Comparison of ENCODE assay signal across 18 mouse cellular contexts in genomic region chr9:49959987-49960386, GRCm38 (mm10).
DNase-seq lines count a peak whose midpoint lies in the region; ATAC-seq lines count a peak whose summit lies in the region.
"Had no signal": no experiment of that assay in that cellular context is flagged by ENCODE, and none has a peak within 500 bp of the region (broad histone marks: within the 10 kb centered on the region; RNA-seq: fewer than 3 reads in every experiment).

No protein-coding gene starts in this region.

- no peaks in the 10 kb centered on the region for H3K9me3 ChIP-seq in heart, embryonic 13.5 days
- H3K9me3 ChIP-seq in kidney, embryonic 16.5 days (ENCODE audit: low read length) = no peaks in the 10 kb centered on the region
- H3K9me3 ChIP-seq in embryonic facial prominence, embryonic 11.5 days (replicated peaks; ENCODE audit: control insufficient read depth, low read length) = no peaks in the 10 kb centered on the region
- no peaks in the 10 kb centered on the region for H3K9me3 ChIP-seq in midbrain, embryonic 15.5 days
- H3K9me3 ChIP-seq: forebrain, embryonic 10.5 days had no signal

- H3K4me3 ChIP-seq in heart, embryonic 13.5 days = no peak overlapping the region
- H3K4me3 ChIP-seq in kidney, embryonic 16.5 days (ENCODE audit: low read length) = no peak overlapping the region
- no peak overlapping the region for H3K4me3 ChIP-seq in embryonic facial prominence, embryonic 11.5 days (ENCODE audit: low read depth, low read length)
- H3K4me3 ChIP-seq in midbrain, embryonic 15.5 days = no peak overlapping the region
- H3K4me3 ChIP-seq: forebrain, embryonic 10.5 days had no signal

- WGBS in heart, embryonic 13.5 days = 34% methylated on average over 10 of the region's 10 CpGs
- WGBS in kidney, embryonic 16.5 days = 42% methylated on average over 10 of the region's 10 CpGs
- 69% methylated on average over 10 of the region's 10 CpGs for WGBS in embryonic facial prominence, embryonic 11.5 days
- WGBS in midbrain, embryonic 15.5 days = 43% methylated on average over 10 of the region's 10 CpGs

- ATAC-seq in heart, embryonic 13.5 days (ENCODE audit: extremely low read depth, insufficient number of reproducible peaks, low FRiP score, low TSS enrichment) = no peak; the same call in 1 of the 2 replicates
- ATAC-seq in kidney, embryonic 16.5 days (ENCODE audit: low FRiP score, low TSS enrichment) = peak; percentile 47; the same call in 1 of the 2 replicates
- no peak for ATAC-seq in embryonic facial prominence, embryonic 11.5 days (replicated peaks; ENCODE audit: insufficient number of reproducible peaks, low FRiP score, low TSS enrichment, low read depth)
- ATAC-seq in midbrain, embryonic 15.5 days (replicated peaks) = peak; percentile 70; the same call in 1 of the 2 replicates
- ATAC-seq: Patski had no signal

- no peak for DNase-seq in heart, adult 8-10 months (ENCODE audit: low spot score)
- no peak for DNase-seq in kidney, postnatal 36 days
- peak; percentile 31 for DNase-seq in embryonic facial prominence, embryonic 11.5 days (ENCODE audit: low spot score)
- no peak for DNase-seq in spleen, adult 18-20 months
- no peak for DNase-seq in urinary bladder, adult 2 months (ENCODE audit: low spot score)
- DNase-seq: B cell, adult 2 months; cerebellum, postnatal 14 days; gastrocnemius, postnatal 25 days; kidney, adult 11 months; lung, adult 18-20 months; lung, postnatal 4 days; retina, postnatal 1 day; thymus, postnatal 4 days had no signal

- H3K36me3 ChIP-seq in heart, embryonic 13.5 days = no peaks in the 10 kb centered on the region
- no peaks in the 10 kb centered on the region for H3K36me3 ChIP-seq in kidney, embryonic 16.5 days (ENCODE audit: insufficient read depth, low read length)
- no peaks in the 10 kb centered on the region for H3K36me3 ChIP-seq in embryonic facial prominence, embryonic 11.5 days (replicated peaks; ENCODE audit: control insufficient read depth, insufficient read depth, low read depth, low read length)
- H3K36me3 ChIP-seq in midbrain, embryonic 15.5 days (replicated peaks) = no peaks in the 10 kb centered on the region
- H3K36me3 ChIP-seq: forebrain, embryonic 10.5 days had no signal

- no peak overlapping the region for H3K4me2 ChIP-seq in heart, embryonic 13.5 days
- no peak overlapping the region for H3K4me2 ChIP-seq in kidney, embryonic 16.5 days (replicated peaks; ENCODE audit: low read depth, low read length)
- H3K4me2 ChIP-seq in embryonic facial prominence, embryonic 11.5 days (ENCODE audit: low read depth, low read length) = no peak overlapping the region
- H3K4me2 ChIP-seq in midbrain, embryonic 15.5 days = no peak overlapping the region

- no peaks in the 10 kb centered on the region for H3K27me3 ChIP-seq in heart, embryonic 13.5 days (replicated peaks)
- H3K27me3 ChIP-seq in kidney, embryonic 16.5 days (ENCODE audit: insufficient read depth, low read length) = no peaks in the 10 kb centered on the region
- H3K27me3 ChIP-seq in embryonic facial prominence, embryonic 11.5 days (ENCODE audit: control insufficient read depth, insufficient read depth, low read length) = no peaks in the 10 kb centered on the region
- no peaks in the 10 kb centered on the region for H3K27me3 ChIP-seq in midbrain, embryonic 15.5 days (replicated peaks)
- H3K27me3 ChIP-seq: Patski had no signal

- peak overlapping the region; percentile 33 for H3K27ac ChIP-seq in heart, embryonic 13.5 days (replicated peaks)
- no peak overlapping the region for H3K27ac ChIP-seq in kidney, embryonic 16.5 days (ENCODE audit: low read length)
- no peak overlapping the region for H3K27ac ChIP-seq in embryonic facial prominence, embryonic 11.5 days (replicated peaks; ENCODE audit: low read depth, low read length)
- peak overlapping the region; percentile 42 for H3K27ac ChIP-seq in midbrain, embryonic 15.5 days
- H3K27ac ChIP-seq: forebrain, embryonic 10.5 days had no signal

- H3K4me1 ChIP-seq in heart, embryonic 13.5 days = peaks cover 50% of the 10 kb centered on the region
- H3K4me1 ChIP-seq in kidney, embryonic 16.5 days (ENCODE audit: insufficient read depth, low read length) = peaks cover 36% of the 10 kb centered on the region
- peaks cover 3% of the 10 kb centered on the region; the same call in 1 of the 2 replicates for H3K4me1 ChIP-seq in embryonic facial prominence, embryonic 11.5 days (ENCODE audit: control insufficient read depth, insufficient read depth, low read length)
- peaks cover 29% of the 10 kb centered on the region for H3K4me1 ChIP-seq in midbrain, embryonic 15.5 days

- no peak overlapping the region for H3K9ac ChIP-seq in heart, embryonic 13.5 days
- no peak overlapping the region for H3K9ac ChIP-seq in kidney, embryonic 16.5 days (replicated peaks; ENCODE audit: low read length)
- no peak overlapping the region for H3K9ac ChIP-seq in embryonic facial prominence, embryonic 11.5 days (replicated peaks; ENCODE audit: low read length)
- no peak overlapping the region for H3K9ac ChIP-seq in midbrain, embryonic 15.5 days

Comparison
In these comparisons a context has a peak if more than half of its experiments do, and no peak if none do; other contexts are left out.
1. ATAC-seq: peak in kidney, embryonic 16.5 days (single experiment) and midbrain, embryonic 15.5 days (single experiment); none in heart, embryonic 13.5 days (single experiment) and embryonic facial prominence, embryonic 11.5 days (single experiment).
2. H3K27ac ChIP-seq: peak in heart, embryonic 13.5 days (single experiment) and midbrain, embryonic 15.5 days (single experiment); none in kidney, embryonic 16.5 days (single experiment) and embryonic facial prominence, embryonic 11.5 days (single experiment).